Mouse (Mus musculus): ENCODE results near the gene Sgo1. TPM values are rescaled to one million over a fixed set of nuclear protein-coding genes. Genes with fewer than 3 reads are reported as not detected.
A peak's percentile ranks its signal among the peaks of the same experiment; 100 is the strongest.
"Not testable (repeated sequence)": the region's sequence is repeated elsewhere in the genome, so short reads cannot be mapped to it uniquely, and the experiment has no call there.

Sgo1 gene
- polyA plus RNA-seq (2015; fragmentation: Nextera tagmentation; extraction: Ambion mirVana) = 62.6 and 66.7 TPM in 2 replicates

DNA sequence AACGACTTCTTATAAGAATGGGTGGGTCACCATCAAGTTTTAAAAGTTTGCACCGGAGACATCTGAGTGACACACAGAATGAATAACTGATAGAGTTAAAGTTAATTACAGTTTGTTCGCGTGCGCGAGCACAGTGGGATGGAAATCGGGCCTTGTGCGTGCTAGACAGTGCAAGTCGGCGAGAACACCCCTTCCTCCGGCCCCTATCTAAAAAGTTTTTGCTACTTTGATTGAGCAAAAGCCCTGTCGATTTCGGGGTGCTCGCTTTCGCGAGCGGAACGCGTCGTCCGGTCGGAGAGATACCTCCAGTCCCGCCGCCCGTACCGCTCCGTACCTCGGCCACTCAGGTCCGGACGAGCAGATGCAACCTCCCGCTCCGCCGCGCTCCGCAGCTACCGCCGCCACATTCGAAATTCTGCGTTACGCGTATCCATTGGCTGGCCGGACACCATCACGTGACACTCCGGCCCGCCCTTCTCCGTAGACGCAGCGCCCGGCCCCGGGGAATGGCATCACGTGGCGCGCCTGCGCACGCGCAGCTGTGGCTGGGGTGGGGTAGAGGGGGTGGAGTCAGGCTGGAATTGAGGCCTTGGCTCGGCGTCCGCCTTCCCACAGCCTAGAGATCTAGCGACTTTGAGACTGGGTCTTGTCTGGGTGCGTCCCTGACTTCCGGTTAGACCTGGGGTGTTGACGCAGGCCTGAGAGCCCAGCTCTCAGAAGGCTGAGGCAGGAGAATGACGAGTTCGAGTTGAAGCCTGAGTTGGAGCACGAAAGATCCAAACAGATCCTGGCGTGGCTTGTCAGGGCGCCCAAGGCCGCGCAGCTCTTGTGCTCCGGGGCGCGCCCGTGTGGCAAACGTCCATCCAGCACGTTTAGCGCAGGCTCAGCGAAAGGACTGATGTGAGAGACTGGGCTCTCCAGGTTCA, at the start of gene Sgo1:
Gene Sgo1, minus strand, starts transcription at position 457 of the 926 bp plus-strand sequence.
- peak; percentile 98 for DNase-seq (ENCODE audit: low spot score)

DNA sequence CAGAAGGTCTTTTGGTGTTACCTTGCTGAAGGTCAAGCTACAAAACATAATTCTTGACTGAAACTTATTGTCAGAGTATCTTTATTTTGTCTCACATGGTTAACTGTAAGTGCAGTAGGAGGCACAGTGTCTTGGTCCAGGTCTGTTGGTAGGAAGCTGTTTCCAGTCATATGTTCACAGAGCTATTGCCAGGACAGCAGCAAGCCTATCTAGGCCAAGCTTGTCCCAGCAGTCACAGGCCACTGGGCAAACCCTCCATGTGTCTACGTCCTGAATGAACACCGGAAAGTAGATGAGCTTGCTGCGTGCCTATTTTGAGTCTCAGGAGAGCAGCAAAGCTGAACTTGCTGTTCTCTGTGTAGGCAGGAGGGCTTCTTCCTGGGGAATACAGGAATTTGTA, 29.8 kb upstream of the Sgo1 start:
- DNase-seq (ENCODE audit: low spot score) = not testable (repeated sequence)

- DNase-seq (ENCODE audit: low spot score) = no peak
Measured at GRCm38 (mm10) chr17:53718474-53718873, 29.3 kb upstream of the Sgo1 start.

GRCm38 (mm10) chr17:53715161-53715560, 26.0 kb upstream of the Sgo1 start:
- not testable (repeated sequence) for DNase-seq (ENCODE audit: low spot score)

DNA sequence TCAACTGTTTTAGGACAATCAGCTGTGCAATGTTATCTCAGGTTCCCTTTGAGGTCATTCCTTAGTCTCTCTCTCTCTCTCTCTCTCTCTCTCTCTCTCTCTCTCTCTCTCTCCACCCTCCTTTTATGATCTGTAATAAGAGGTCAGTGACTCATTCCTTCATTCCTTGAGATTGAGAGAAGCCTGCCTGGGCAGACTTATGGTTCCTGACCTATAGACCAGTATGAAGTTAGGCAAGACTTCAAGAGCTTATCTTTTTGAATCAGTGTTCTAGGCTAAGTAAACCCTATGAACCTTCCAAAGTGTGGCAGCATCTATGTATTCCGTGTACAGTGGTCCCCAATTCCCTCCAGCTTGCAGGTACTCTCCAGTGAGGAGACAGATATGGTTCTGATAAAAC, 25.3 kb upstream of the Sgo1 start:
- DNase-seq (ENCODE audit: low spot score) = no peak

GRCm38 (mm10) chr17:53697521-53697920, 8.4 kb upstream of the Sgo1 start:
- DNase-seq (ENCODE audit: low spot score) = not testable (repeated sequence)

GRCm38 (mm10) chr17:53694039-53694438, 4.9 kb upstream of the Sgo1 start:
- peak; percentile 23 for DNase-seq (ENCODE audit: low spot score)

GRCm38 (mm10) chr17:53689946-53690345, 813 bp upstream of the Sgo1 start:
- DNase-seq (ENCODE audit: low spot score) = no peak

DNA sequence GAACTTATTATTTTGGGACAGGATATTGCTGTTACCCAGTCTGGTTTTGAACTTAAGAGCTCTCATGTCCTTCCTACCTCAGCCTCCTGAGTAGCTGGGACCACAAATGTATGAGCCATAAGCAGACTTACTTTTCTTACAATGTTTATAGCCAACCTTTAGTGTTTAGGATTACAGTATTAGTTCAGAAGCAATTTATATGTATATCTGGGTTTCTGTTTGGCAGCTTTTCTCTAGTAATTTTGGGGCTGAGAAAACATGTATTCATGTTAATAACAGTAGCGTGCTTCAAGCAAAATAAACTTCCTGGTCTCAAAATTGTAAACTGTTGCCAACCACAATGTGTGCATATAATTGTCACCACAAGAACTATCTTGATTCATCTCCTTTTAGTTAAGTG, 812 bp downstream of the Sgo1 start:
- DNase-seq (ENCODE audit: low spot score) = no peak

DNA sequence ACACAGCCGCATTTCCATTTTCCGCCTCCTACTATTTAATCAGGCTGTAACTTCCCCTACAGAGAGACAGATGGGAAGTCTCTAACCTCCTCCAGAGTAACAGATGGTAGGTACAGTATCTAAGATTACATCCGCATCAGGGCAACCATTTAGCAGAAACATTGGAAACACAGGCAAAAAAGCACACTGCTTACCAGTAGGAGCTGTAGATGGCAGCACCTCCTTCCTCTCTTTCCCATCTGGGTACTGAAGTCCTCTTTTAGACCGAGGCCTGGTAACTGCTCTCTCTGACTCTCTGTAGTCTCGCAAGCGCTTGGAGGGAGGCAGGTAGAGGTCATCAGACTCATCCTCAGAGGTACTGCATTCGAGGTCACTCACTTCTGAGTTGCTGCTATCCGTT, 10.4 kb downstream of the Sgo1 start:
- DNase-seq (ENCODE audit: low spot score) = no peak

DNA sequence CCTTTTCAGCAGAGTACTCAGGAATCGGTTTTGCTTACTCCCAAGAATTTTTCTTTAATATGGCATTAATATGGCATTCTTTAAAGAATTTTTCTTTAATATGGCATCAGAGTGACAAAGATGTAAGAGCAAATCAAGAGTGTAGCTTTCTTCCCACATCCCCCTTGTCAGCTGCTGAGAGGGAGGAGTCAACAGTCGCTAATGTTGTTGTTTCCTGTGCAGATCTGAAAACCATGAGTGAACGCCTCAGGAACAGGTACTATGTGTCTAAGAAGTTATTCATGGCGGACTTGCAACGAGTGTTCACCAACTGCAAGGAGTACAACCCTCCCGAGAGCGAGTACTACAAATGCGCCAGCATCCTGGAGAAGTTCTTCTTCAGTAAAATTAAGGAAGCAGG, 18.7 kb downstream of the Sgo1 start:
- DNase-seq (ENCODE audit: low spot score) = no peak

DNA sequence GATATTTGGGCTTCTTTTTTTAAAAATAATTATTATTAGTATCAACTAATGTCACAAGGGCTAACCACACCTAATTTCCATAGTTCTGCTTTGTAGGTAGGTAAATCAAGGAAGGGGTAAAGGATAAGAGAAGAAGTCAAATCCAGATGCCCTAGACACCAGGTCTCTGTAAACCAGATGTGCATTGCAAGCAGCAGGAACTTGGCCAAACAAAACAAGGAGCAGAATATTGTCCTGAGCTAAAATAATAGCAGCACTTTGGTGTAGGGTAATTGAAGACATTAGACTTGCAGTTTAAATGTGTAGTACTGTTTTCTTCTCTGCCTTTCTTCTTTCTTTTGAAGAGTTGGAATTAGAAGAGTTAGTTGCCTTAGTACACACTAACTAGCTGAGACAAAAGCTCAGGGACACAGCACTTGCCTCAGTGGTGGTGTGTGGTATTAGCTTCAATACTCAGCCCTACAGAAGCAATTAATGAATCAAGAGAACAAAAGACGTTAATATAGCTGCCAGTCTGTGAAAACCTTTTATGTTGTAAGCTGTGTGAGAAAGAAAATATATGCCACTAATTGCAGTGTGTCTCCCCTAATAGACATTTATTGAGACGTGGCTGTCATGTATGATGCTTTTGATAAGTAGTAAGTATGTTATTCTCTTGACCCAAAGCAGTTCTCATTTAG, 24.3 kb downstream of the Sgo1 start:
- DNase-seq (ENCODE audit: low spot score) = no peak

GRCm38 (mm10) chr17:53664267-53664666, 24.9 kb downstream of the Sgo1 start:
- DNase-seq (ENCODE audit: low spot score) = no peak

DNA sequence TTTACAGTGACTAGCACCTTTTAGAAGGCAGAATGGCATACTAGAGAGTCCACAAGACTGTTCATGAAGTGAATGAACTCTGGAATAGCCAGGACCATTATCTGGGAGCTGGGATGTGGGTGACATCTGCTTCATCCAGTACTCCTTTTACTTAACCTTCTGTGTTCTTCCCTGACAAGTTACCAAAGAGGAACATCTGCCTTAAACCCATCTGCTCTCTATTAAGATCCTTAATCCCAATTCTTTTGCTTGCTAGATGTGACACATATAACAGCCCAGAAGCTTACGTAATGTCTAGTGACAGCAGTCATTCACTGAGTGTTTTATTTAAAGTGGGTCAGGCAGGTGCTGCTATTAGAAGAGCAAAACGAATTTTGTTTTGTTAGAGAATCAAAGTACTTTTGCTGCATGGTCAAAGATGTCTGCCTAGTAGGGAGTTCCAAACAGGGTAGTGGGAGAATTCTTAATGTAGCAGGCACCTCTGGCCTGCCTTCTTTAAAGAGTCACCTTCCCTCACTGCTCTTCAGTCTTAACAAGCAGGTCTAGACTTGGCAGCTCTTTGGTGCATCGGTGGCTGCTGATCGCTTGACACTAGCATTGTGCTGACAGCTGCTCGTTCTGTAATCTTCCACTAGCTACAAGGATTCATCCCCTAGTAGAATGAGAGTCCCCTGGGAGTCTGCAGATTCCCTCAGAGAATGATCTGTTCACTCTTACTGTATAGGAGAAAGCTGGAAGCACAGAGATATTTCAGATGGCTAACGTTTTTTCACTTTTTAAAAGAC, 27.9 kb downstream of the Sgo1 start:
- DNase-seq (ENCODE audit: low spot score) = no peak

DNA sequence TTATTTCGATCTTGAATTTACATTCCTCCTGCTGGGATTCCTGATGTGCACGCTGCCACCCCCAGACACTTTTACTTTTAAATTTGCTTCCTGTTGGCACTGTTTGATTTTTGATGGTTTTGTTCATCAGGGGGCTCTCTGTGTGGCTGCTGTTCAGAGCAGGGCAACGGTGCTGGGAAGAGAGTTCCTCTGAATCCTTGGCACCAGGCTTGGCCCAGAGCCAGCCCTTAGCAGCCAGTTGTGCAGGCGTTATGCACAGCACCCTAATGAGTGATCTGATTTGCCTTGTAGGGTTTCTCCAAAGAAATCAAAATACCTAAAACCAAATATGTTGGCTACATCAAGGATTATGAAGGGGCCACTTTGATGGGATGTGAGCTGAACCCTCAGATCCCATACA, 29.4 kb downstream of the Sgo1 start:
- DNase-seq (ENCODE audit: low spot score) = no peak

DNA sequence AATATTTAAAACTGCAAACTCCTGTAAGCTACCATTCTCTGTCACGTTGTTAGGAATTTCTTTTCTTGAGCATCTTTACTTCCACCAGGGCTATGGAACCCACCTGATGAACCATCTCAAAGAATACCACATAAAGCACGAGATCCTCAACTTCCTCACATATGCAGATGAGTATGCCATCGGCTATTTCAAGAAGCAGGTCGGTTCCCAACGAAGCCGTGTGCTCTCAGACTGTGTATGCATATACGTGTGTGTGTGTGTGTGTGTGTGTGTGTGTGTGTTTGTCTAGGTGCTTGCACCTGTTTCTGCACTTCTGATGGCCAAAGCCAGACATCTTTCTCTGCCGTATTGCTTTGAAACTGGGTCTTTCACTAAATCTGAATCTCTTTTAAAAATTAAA, 29.9 kb downstream of the Sgo1 start:
- DNase-seq (ENCODE audit: low spot score) = no peak

DNA sequence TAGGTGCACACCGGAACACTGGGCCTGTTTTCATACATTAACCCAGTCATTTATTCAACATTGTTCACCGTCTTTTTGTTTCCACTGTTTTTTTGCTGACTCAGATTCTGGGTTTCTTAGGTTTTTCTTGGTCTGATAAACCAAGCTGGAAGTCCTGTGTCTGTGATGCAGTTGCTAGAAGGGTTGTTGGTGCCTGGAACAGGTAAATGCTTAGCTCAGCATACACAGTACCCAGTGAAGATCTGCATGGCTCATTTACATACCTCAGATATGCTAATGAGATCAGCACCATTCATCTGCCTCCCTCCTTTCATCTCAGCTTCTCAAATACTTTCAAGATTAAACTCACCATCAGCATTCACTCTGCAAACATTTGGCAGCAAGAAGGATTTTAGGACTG, 30.5 kb downstream of the Sgo1 start:
- DNase-seq (ENCODE audit: low spot score) = no peak

DNA sequence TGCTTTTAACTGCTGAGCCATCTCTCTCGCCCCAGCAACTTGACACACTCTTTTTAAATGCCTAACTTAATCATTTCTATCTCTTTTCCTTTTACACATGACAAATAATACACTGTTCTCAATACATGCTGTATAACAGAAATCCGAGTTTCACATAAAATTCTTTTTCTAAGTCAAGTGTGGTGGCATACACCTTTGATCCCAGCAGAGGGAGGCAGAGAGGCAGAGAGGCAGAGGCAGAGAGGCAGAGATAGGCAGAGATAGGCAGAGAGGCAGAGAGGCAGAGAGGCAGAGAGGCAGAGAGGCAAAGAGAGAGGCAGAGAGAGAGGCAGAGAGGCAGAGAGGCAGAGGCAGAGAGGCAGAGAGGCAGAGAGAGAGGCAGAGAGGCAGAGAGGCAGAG, 31.7 kb downstream of the Sgo1 start:
- DNase-seq (ENCODE audit: low spot score) = peak; percentile 15

DNA sequence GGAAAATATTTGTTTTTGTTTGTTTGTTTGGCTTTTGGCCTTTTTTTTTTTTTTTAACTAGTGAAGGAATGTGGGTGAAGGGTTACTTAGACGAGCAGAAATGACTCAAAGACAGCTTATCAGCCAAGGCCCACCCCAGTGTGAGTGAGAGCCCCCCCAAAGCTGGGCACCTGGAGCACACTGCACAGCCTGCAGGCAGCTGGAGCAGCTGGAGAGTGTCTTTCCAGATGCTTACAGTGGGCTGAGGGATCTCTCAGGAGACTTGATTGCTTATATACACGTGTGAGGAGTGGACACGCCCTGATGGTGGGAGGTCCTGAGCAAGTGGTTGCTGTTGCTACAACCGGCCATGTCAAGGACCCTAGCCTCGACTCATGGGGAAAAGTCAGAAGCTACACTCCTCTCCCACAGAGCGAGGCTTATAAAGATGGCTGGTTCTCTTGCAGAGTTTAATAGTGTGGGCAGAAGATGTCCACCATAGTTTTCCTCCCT, 32.7 kb downstream of the Sgo1 start:
- DNase-seq (ENCODE audit: low spot score) = no peak

- no peak for DNase-seq (ENCODE audit: low spot score)
Measured at GRCm38 (mm10) chr17:53655959-53656358, 33.2 kb downstream of the Sgo1 start.

GRCm38 (mm10) chr17:53655081-53655480, 34.1 kb downstream of the Sgo1 start:
- no peak for DNase-seq (ENCODE audit: low spot score)

- no peak for DNase-seq (ENCODE audit: low spot score)
Measured at GRCm38 (mm10) chr17:53654596-53654995, 34.5 kb downstream of the Sgo1 start.
